Mouse (Mus musculus) myocyte (in vitro differentiated cells): ENCODE data around the gene Myrf. TPM values are rescaled to one million over a fixed set of nuclear protein-coding genes. Genes with fewer than 3 reads are reported as not detected.

Experiments
- H3K27me3 ChIP-seq: one replicate; pipeline ENCODE4 v1.6.1; 2011; ENCODE audit not compliant: control insufficient read depth, insufficient read depth, insufficient read length
- H3K36me3 ChIP-seq: one replicate; pipeline ENCODE4 v1.6.1; 2011; ENCODE audit not compliant: control insufficient read depth, insufficient read depth
- H3K4me2 ChIP-seq: one replicate; pipeline ENCODE4 v1.6.1; 2011; ENCODE audit warnings: low read depth, control low read depth
- H3K4me3 ChIP-seq: one replicate; pipeline ENCODE4 v1.5.1; 2011; ENCODE audit warnings: mild to moderate bottlenecking, control low read depth, moderate library complexity
- H3K79me2 ChIP-seq: one replicate; pipeline ENCODE4 v1.6.1; 2011; ENCODE audit not compliant: control insufficient read depth, insufficient read depth
- H3ac ChIP-seq: one replicate; pipeline ENCODE4 v1.6.1; 2011; ENCODE audit not compliant: control insufficient read depth, insufficient read length
- CEBPB ChIP-seq: IDR thresholded peaks from 2 replicates; pipeline ENCODE4 v1.6.1; 2011; ENCODE audit warnings: mild to moderate bottlenecking, moderate library complexity; ENCODE audit not compliant: poor library complexity, insufficient read depth, severe bottlenecking
- E2F4 ChIP-seq: IDR thresholded peaks from one replicate; pipeline ENCODE4 v1.6.1; 2011; ENCODE audit warnings: mild to moderate bottlenecking, control low read depth, moderate library complexity; ENCODE audit not compliant: insufficient read depth
- MAX ChIP-seq: IDR thresholded peaks from one replicate; pipeline ENCODE4 v1.6.1; 2011; ENCODE audit warnings: low read depth, mild to moderate bottlenecking, control low read depth
- MYOD1 ChIP-seq, 3 experiments: IDR thresholded peaks; one replicate each; pipeline ENCODE4 v1.6.1; 2011; ENCODE audit warnings: control low read depth in 2 of 3, low read depth in 2 of 3, mild to moderate bottlenecking in 2 of 3, moderate library complexity in 1 of 3; ENCODE audit not compliant: insufficient read length in 2 of 3, control insufficient read depth in 1 of 3
- MYOG ChIP-seq, 3 experiments: IDR thresholded peaks; one replicate each; pipeline ENCODE4 v1.6.1; 2011; ENCODE audit warnings: control low read depth in 2 of 3, low read depth in 2 of 3, mild to moderate bottlenecking in 2 of 3; ENCODE audit not compliant: insufficient read length in 2 of 3, control insufficient read depth in 1 of 3, insufficient read depth in 1 of 3
- POLR2A ChIP-seq: IDR thresholded peaks from one replicate; pipeline ENCODE4 v1.6.1; 2011; ENCODE audit warnings: low read depth, mild to moderate bottlenecking, control low read depth, moderate library complexity; ENCODE audit not compliant: insufficient read length
- POLR2AphosphoS2 ChIP-seq: IDR thresholded peaks from one replicate; pipeline ENCODE4 v1.6.1; 2011; ENCODE audit warnings: low read depth, control low read depth; ENCODE audit not compliant: insufficient read length
- REST ChIP-seq: IDR thresholded peaks from one replicate; pipeline ENCODE4 v1.6.1; 2011; ENCODE audit warnings: mild to moderate bottlenecking, control low read depth, moderate library complexity; ENCODE audit not compliant: insufficient read depth, insufficient read length
- SRF ChIP-seq: IDR thresholded peaks from one replicate; pipeline ENCODE4 v1.6.1; 2011; ENCODE audit warnings: low read depth; ENCODE audit not compliant: control insufficient read depth, insufficient read length
- TCF12 ChIP-seq: IDR thresholded peaks from one replicate; pipeline ENCODE4 v1.6.1; 2011; ENCODE audit warnings: mild to moderate bottlenecking, control low read depth; ENCODE audit not compliant: poor library complexity, insufficient read depth, severe bottlenecking
- TCF3 ChIP-seq: IDR thresholded peaks from one replicate; pipeline ENCODE4 v1.6.1; 2011; ENCODE audit warnings: low read depth, control low read depth; ENCODE audit not compliant: insufficient read length
- USF1 ChIP-seq: IDR thresholded peaks from one replicate; pipeline ENCODE4 v1.6.1; 2011; ENCODE audit warnings: low read depth, mild to moderate bottlenecking, control low read depth, moderate library complexity
- polyA plus RNA-seq: library from polyadenylated mRNA; unstranded; fragments of >200 nt; fragmentation: generic; extraction: Trizol; gene quantifications from one replicate; pipeline ENCODE4 v1.2.1, GENCODE M21; 2012; ENCODE audit warnings: missing spikeins

Gene Myrf
- polyA plus RNA-seq, 1 experiment, result 1.5 TPM

GRCm38 (mm10) chr19:10216101-10216500, 24.4 kb downstream of the Myrf start:
- Histone ChIP-seq H3K36me3 (no peaks in the 10 kb centered on the region), H3ac (no peak overlapping the region), H3K27me3 (peaks cover 21% of the 10 kb centered on the region), H3K79me2 (no peaks in the 10 kb centered on the region), H3K4me3 (no peak overlapping the region), H3K4me2 (no peak overlapping the region)
- TF ChIP-seq MAX (no peak), E2F4 (no peak), MYOG (IDR thresholded peaks at IDR 0.05; ENCODE audit: control insufficient read depth in 1 of 3, insufficient read depth in 1 of 3, insufficient read length in 2 of 3, low read depth in 2 of 3) (no peak), USF1 (no peak), TCF12 (no peak), CEBPB (no peak), REST (no peak), TCF3 (no peak), SRF (no peak), MYOD1 (IDR thresholded peaks at IDR 0.05; ENCODE audit: control insufficient read depth in 1 of 3, insufficient read length in 2 of 3, low read depth in 2 of 3) (no peak), POLR2A (no peak), POLR2AphosphoS2 (no peak)

- Histone ChIP-seq H3K4me2 (no peak overlapping the region), H3K79me2 (no peaks in the 10 kb centered on the region), H3K36me3 (no peaks in the 10 kb centered on the region), H3K27me3 (peaks cover 21% of the 10 kb centered on the region), H3ac (no peak overlapping the region), H3K4me3 (no peak overlapping the region)
- no peak for TF ChIP-seq E2F4
- no peak for TF ChIP-seq POLR2AphosphoS2
- no peak for TF ChIP-seq TCF12
- TF ChIP-seq SRF, result no peak
- no peak for TF ChIP-seq MYOD1 (IDR thresholded peaks at IDR 0.05; ENCODE audit: control insufficient read depth in 1 of 3, insufficient read length in 2 of 3, low read depth in 2 of 3)
- TF ChIP-seq TCF3, result no peak
- TF ChIP-seq MAX, result no peak
- no peak for TF ChIP-seq CEBPB
- no peak for TF ChIP-seq MYOG (IDR thresholded peaks at IDR 0.05; ENCODE audit: control insufficient read depth in 1 of 3, insufficient read depth in 1 of 3, insufficient read length in 2 of 3, low read depth in 2 of 3)
- TF ChIP-seq POLR2A, result no peak
Measured at GRCm38 (mm10) chr19:10213796-10214471, 26.6 kb downstream of the Myrf start.

- Histone ChIP-seq H3K4me2 (no peak overlapping the region), H3K36me3 (peaks cover 10% of the 10 kb centered on the region)
Measured at GRCm38 (mm10) chr19:10210885-10211284, 29.7 kb downstream of the Myrf start.

GRCm38 (mm10) chr19:10208851-10209250, 31.7 kb downstream of the Myrf start:
- Histone ChIP-seq H3K79me2 (peaks cover 18% of the 10 kb centered on the region), H3K4me3 (no peak overlapping the region), H3K36me3 (peaks cover 10% of the 10 kb centered on the region), H3ac (no peak overlapping the region), H3K4me2 (no peak overlapping the region), H3K27me3 (no peaks in the 10 kb centered on the region)
- TF ChIP-seq SRF, result no peak
- no peak for TF ChIP-seq MYOG (IDR thresholded peaks at IDR 0.05; ENCODE audit: control insufficient read depth in 1 of 3, insufficient read depth in 1 of 3, insufficient read length in 2 of 3, low read depth in 2 of 3)
- no peak for TF ChIP-seq TCF12

More at GRCm38 (mm10) chr19:10210885-10211284, 29.7 kb downstream of the Myrf start:
- no peak overlapping the region for H3ac ChIP-seq
- no peaks in the 10 kb centered on the region for H3K79me2 ChIP-seq
- TF ChIP-seq E2F4, result no peak
- TF ChIP-seq MAX, result no peak
- no peak for TF ChIP-seq POLR2AphosphoS2
- no peak for TF ChIP-seq CEBPB
- no peak for TF ChIP-seq USF1
- no peak for TF ChIP-seq POLR2A
- no peak for TF ChIP-seq TCF3
- no peak for TF ChIP-seq SRF
- no peak for TF ChIP-seq MYOG (IDR thresholded peaks at IDR 0.05; ENCODE audit: control insufficient read depth in 1 of 3, insufficient read depth in 1 of 3, insufficient read length in 2 of 3, low read depth in 2 of 3)
- no peak for TF ChIP-seq TCF12
- TF ChIP-seq REST, result no peak
- no peak for TF ChIP-seq MYOD1 (IDR thresholded peaks at IDR 0.05; ENCODE audit: control insufficient read depth in 1 of 3, insufficient read length in 2 of 3, low read depth in 2 of 3)
- H3K27me3 ChIP-seq, result peaks cover under 1% of the 10 kb centered on the region
- no peak overlapping the region for H3K4me3 ChIP-seq
